Mouse (Mus musculus): ENCODE data around the gene Ccdc181.

GRCm38 (mm10) chr1:164275455-164275954 lies at the start of gene Ccdc181:
- TF ChIP-seq CTCF (conservative IDR thresholded peaks at IDR 0.05; ENCODE audit: low read length) (no peak), NANOG (IDR thresholded peaks at IDR 0.05; ENCODE audit: borderline replicate concordance, low read length) (no peak)
